Mouse (Mus musculus): ENCODE results near the gene Tmem143.
"Not testable (repeated sequence)": the region's sequence is repeated elsewhere in the genome, so short reads cannot be mapped to it uniquely, and the experiment has no call there.

Tmem143 gene

DNA sequence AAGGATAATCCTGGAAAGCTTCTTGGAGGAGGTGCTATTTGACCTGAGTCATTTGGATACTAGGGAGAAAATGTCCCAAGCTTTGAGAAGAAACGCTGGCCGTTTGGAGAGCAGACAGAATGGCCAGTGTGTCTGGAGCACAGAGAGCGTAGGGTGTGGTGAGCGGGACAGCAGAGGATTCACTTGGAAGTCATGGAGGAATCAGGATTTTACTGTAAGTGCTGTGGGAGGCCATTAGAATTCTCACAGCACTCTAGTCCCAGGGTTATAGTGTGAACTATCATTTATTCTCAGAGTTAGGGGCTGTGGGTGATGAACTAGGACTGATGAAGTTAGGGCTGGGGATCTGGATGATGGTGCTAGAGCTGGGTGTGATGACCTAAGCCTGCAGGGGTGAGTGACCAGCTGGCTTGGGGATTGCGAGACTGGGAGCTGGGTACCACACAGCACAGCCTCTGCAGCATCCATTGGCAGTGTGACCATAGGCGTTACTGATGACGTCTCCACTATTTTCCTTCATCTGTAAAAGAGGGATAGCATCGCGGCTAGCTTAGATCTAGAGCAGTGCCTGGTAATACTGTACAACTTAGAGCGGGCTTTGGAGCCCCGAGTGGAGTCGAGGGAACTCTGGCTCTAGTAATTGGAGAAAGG lies 25.3 kb downstream of the Tmem143 start:
- DNase-seq (ENCODE audit: extremely low spot score, low spot score): no peak

DNA sequence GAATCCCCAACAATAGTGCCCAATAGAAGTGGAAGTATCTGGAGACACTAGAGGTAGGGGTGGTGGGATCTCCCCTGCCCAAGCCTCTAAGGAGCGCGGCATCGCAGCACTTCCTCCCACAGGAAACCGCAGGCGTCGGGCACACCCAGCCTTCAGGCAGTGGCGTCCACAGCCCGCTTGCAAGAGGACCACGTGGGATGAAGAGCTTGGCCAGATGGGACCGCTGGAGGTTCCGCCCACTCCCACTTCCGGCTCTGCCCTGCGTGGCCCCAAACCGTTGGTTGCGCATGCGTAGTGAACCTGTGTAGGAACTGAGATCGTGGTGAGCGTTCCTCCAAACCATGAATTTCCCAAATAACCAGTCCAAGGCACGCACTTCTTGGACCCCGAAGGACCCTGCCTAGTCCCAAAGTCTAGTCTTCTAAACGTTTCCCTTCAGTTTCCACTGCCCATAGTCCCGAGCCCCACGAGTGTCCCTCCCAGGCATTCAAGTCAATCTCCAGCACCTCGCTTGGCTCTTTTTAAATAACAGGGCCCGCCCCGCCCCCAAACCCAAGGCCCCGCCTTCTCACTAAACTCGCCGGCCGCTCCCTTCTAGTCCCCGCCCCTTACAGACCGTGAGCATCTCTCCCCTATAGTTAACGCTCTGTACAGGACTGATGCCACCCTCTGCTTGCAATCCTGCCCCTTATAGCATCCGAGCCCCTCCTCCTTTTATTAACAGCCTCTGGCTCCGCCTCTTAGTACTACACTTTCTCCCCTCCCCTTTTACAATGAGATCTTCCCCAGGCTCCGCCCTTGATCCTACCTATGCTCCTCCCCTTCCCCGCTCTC lies 26.4 kb downstream of the Tmem143 start:
- peak; percentile 93 for DNase-seq (ENCODE audit: extremely low spot score, low spot score)

DNA sequence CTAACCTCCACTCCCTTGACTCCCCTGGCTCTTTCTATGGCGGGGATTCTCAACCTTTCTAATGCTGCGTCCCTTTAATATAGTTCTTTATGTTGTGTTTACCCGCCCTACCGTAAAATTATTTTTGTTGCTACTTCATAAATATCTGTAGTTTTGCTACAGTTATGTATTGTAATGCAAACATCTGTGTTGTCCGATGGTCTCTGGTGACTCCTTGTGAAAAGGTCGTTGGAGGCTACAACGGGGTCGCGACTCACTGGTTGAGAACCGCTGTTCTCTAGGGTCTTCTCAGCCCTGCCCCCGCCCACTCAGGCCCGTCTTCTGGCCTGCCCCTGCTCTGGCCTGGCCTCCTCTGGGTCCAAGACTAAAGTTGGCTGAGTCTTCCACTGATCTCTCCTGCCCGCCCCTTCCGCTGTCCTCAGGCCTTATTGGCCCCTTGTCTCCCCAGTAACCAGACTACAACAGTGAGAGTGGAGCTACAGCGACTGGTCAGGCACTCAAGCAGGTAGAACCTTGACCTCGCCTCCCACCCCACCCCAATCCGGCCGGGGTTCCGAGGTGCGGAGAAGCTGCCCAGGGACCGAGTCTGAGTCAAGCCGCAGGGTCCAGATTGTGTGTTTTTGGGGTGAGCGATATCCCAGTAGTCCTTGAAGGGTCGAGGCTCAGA lies 27.2 kb downstream of the Tmem143 start, which contains the start of gene Ccdc114:
Ccdc114 (plus strand) TSS at position 311 of the 667 bp plus-strand sequence.
- peak; percentile 62 for DNase-seq (ENCODE audit: extremely low spot score, low spot score)

DNA sequence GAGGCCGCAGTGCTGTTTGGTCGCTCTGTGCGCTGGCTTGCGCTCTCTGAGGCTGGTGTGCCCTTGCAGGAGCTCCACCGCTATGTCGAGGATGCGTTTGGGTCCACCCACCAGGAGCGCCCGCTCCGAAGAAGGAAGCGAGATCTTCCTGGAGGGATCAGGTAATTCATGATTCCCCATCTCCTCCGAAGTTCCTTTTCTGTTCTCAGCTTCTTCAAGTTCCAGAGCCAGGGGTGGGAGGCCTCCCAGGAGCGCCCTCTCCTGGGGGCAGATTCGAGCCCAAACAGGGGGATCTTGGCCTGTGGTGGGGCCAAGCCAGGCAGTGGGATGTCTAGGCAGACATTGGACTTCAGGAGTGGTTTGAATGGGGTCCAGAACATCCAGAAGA lies 27.7 kb downstream of the Tmem143 start:
- DNase-seq (ENCODE audit: extremely low spot score, low spot score): peak; percentile 44

DNA sequence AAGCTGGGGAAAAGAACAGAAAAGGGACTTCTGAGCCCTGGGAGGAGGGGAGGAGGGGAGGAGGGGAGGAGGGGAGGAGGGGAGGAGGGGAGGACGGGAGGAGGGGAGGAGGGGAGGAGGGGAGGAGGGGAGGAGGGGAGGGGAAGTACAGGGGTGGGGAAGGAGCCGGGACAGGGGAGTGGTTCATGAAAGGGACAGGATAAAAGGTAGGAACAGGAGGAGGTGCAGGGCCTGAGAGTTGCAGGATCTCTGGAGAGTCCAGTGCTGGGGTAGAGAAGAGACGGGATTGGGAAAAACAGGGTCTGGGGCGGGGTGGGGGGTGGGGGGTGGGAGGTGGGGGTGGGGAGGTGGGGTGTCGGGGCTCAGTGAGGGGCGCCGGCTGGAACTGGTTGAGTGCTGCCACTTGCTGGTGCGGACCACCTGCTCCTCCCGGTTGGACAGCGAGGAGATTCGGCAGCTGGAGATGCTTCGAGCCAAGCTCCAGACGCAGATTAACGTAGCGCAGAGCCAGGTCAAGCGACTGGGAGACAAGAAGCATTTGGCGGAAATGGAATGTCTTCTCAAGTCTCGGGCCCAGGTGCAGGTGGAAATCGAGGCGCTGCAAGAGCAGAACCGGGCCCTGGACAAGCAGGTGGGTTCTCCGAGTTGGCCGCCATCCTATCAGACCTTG lies 32.0 kb downstream of the Tmem143 start:
- DNase-seq (ENCODE audit: extremely low spot score, low spot score): no peak

DNA sequence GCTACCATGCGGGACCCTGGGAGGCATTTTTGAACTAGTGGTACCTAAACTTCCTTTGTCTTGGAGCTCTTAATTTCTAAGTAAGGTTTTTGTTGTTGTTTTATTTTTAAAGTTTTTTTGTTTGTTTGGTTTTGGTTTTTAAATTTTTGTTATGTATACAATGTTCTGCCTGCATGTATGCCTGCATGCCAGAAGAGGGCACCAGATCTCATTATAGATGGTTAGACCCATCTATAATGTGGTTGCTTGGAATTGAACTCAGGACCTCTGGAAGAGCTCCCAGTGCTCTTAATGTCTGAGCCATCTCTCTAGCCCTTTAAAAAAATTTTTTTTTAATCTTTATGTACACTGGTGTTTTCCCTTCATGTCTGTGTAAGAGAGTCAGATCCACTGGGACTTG lies 32.9 kb downstream of the Tmem143 start:
- DNase-seq (ENCODE audit: extremely low spot score, low spot score): no peak

DNA sequence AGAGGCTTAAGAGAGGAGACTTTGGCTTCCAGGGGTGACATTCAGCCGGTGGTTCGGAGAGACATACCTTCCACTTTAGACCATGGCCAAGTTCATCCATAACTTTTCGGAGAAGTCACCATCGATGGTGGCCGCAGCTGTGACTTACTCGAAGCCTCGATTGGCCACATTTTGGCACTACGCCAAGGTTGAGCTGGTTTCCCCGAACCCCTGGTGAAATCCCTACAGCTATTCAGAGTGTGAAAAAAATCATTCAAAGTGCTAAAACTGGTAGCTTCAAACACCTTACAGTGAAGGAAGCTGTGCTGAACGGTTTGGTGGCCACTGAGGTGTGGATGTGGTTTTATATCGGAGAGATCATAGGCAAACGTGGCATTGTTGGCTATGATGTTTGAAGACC lies 37.0 kb downstream of the Tmem143 start:
- not testable (repeated sequence) for DNase-seq (ENCODE audit: extremely low spot score, low spot score)

DNA sequence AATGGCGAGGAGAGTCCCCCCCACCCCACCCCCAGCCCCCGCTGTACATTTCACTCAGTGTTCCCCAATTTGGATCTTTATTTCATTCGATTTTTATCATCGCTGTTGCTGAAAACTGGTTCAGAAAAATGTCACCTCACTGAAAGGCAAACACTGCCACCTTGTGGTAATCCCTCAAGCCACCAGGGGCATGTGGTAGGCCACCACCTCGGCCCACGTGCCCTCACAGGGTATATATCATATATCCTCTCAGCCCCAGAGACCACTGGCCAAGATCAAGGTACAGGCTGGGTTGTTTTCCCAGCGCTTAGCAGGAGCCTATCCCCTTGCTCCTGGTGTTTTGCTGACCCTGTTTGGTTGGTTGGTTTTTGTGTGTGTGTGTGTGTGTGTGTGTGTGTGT lies 38.4 kb downstream of the Tmem143 start:
- peak; percentile 57 for DNase-seq (ENCODE audit: extremely low spot score, low spot score)

DNA sequence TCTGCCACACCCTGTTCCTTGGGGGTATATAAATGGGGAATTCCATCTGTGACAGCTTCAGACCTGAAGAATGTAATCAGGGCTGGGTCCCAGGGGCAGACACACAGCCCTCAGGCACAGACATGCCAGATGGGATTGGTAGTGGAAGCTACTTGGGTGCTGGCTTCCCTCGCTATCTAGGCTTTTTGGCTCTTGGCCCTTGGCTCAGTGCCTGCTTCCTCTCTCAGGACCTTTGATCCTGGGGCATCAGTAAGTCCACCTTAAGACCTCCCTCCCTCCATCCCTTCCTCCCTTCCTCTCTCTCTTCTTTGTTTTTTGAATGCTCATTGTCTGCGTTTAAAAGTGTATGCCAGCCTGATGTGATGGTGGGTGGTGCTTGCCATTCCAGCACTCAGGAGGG lies 43.1 kb downstream of the Tmem143 start:
- no peak for DNase-seq (ENCODE audit: extremely low spot score, low spot score)

DNA sequence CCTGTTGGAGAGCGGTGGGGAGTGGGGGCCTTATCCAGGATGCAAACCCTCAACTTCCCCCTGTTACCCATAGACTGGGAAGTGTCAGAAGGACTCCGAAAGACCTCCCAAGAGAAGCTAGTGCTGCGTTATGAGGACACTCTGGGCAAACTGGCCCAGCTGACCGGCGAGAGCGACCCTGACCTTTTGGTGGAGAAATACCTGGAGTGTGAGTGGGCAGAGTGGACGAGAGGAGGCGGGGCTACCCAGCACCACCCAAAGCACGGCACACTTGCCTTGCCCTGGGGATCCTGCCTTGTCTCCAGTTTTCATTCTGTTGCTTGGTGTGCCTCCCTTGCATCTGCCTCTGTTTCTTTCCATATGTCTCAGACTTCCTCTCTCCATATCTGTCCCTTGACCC lies 45.2 kb downstream of the Tmem143 start:
- no peak for DNase-seq (ENCODE audit: extremely low spot score, low spot score)

DNA sequence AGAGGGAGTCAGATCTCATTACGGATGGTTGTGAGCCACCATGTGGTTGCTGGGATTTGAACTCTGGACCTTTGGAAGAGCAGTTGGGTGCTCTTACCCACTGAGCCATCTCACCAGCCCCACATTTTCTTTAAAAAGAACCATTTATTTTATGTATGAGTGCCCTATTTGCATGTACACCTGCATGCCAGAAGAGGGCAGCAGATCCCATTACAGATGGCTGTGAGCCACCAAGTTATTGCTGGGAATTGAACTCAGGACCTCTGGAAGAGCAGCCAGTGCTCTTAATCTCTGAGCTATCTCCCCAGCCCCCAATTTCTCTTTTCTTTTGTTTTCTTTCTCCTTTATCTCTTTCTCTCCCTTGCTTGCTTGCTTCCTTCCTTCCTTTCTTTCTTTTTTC lies 46.5 kb downstream of the Tmem143 start:
- not testable (repeated sequence) for DNase-seq (ENCODE audit: extremely low spot score, low spot score)

DNA sequence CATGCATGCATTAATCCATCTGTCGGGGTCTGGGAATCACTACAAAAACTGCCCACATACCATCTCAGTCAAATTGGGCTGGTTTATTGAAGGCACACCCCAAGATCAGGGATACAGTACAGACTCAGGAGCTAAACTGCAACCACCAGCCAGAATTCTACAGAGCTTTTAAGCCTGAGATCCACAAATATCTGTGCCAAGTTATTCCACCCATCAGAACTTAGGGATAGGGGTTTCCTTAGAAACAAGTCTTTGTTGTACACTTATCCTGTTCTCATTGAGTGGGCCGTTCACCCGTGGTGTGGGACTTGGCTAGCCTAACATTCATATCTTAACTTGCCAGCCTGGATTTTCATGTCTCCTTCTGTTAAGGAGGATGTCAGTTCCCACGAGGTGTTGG lies 52.3 kb downstream of the Tmem143 start:
- DNase-seq (ENCODE audit: extremely low spot score, low spot score): no peak

DNA sequence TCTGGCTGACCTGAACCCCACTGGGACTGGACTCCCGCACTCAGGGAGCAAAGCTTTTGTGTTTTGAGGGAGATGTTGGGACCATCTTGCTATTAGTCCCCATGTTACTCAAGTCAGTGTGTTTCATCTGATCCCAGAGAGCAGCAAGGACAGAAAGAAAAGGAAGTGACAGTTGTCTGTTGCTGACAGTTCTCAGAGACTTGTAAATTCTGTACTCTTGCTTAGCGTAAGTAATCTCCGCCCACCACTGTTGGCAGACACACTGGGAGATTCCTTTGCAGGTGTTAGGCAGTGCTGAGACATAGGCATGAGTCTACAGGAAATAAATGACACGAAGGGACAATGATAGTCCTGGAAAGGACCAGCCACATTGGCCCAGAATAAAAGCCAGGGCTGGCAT lies 59.9 kb downstream of the Tmem143 start:
- DNase-seq (ENCODE audit: extremely low spot score, low spot score): no peak

All from neural tube, embryonic 10.5 days (tissue).